Mouse (Mus musculus) testis, adult 2 months (tissue): Measurements from ENCODE around the gene Asic5.

Experiments
- CTCF ChIP-seq: fragments of 200-500 bp; IDR thresholded peaks from 2 replicates; pipeline ENCODE4 v1.5.1; 2012; ENCODE audit warnings: low read depth, mild to moderate bottlenecking, inconsistent platforms, low read length, moderate library complexity; ENCODE audit not compliant: control insufficient read depth, insufficient read depth, insufficient replicate concordance
- POLR2A ChIP-seq: fragments of 200-500 bp; IDR thresholded peaks from 2 replicates; pipeline ENCODE4 v1.6.1; 2012; ENCODE audit warnings: low read depth, mild to moderate bottlenecking, inconsistent platforms, low read length, moderate library complexity; ENCODE audit not compliant: control insufficient read depth

DNA sequence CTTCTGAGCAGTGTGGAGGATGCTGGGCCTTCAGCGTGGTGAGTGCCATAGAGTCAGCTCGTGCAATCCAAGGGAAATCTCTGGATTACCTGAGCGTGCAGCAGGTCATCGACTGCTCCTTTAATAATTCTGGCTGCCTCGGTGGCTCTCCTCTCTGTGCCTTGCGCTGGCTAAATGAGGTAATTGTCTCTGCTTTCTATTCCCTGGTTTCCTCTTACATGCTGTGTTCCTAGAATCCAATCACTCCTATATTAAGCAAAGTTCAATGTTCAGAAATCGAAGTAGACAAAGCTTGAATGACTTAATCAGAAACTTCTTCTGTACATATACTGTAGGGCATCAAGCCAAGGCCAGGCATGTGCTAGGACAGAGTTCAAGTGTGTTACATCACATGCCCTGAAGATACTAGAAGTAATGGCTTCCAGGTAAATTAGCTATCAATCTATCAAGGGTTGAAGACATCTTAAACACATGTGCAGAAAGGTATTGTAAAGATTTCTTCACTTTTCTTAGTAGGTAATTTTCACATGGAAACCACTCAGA is 37.2 kb upstream of the Asic5 start:
- TF ChIP-seq CTCF (no peak), POLR2A (no peak)
